Mouse (Mus musculus) testis, adult 2 months (tissue): Measurements from ENCODE around the gene Gm5475.

Source experiments
- CTCF ChIP-seq: fragments of 200-500 bp; IDR thresholded peaks from 2 replicates; pipeline ENCODE4 v1.5.1; 2012; ENCODE audit warnings: low read depth, mild to moderate bottlenecking, inconsistent platforms, low read length, moderate library complexity; ENCODE audit not compliant: control insufficient read depth, insufficient read depth, insufficient replicate concordance
- POLR2A ChIP-seq: fragments of 200-500 bp; IDR thresholded peaks from 2 replicates; pipeline ENCODE4 v1.6.1; 2012; ENCODE audit warnings: low read depth, mild to moderate bottlenecking, inconsistent platforms, low read length, moderate library complexity; ENCODE audit not compliant: control insufficient read depth

DNA sequence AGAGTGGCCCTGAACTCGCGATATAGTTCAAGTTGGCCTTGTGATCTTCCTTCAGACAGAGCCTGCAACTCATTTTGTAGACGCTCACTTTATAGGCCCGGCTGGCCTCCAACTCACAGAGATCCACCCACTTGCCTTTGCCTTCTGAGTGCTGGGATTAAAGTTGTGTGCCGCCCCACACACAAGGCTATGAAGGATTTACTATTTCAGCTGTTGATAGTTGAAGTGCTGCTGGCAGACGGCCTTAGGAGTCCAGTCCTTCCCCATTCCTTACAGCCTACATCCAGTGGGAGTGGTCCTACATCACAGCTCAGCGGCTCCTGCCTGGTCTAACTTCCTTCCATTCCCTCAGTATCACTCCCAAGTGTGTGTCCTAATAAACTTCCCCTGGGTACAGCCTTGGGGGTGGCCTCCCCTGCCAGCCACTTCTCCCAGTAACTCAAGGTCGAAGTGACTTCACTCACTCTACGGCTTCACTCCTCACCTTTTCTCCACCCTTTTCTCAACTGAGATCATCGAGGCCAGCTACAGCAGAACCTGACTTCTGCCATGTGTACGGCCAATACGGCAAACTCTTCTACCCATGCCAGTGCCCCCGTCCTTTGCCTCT, 6.5 kb downstream of the Gm5475 start:
- TF ChIP-seq POLR2A (no peak), CTCF (no peak)
